Mouse (Mus musculus) cerebellum, adult 8-10 months (tissue): ENCODE data around the gene Slc39a11.

Experiments used
- DNase-seq: peaks from one replicate; pipeline ENCODE4 v3.0.0; 2022

Slc39a11 gene

DNA sequence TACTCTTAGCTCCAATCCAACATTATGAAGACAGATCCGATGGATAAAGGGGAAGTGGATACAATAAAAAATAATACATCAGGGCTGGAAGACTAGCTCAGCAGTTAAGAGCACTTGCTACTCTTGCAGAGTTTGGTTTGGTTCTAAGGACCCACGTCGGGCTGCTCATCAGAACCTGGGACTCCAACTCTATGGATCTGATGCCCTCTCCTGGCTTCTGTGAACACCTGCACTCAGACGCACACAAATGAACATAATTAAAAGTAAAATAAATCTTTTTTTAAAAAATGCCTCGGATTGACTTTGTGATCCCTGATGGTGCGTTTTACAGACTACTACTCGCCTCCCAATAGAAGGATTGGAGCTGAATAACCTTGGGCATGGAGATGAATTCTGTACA lies 19.2 kb downstream of the Slc39a11 start:
- no peak for DNase-seq

DNA sequence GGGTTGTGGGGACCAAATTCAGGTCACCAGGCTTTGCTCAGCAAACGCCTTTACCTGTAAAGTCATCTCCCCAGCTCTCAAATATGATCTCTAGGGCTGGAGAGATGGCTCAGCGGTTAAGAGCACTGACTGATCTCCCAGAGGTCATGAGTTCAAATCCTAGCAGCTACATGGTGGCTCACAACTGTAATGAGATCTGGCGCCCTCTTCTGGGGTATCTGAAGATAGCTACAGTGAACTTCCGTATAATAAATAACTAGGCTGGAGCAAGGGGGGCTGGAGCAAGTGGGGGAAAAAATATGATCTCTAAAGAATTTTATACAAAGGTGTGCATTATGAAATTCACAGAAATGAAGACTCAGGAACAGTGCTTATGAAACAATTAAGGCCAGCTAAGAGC lies 22.1 kb downstream of the Slc39a11 start:
- no peak for DNase-seq

DNA sequence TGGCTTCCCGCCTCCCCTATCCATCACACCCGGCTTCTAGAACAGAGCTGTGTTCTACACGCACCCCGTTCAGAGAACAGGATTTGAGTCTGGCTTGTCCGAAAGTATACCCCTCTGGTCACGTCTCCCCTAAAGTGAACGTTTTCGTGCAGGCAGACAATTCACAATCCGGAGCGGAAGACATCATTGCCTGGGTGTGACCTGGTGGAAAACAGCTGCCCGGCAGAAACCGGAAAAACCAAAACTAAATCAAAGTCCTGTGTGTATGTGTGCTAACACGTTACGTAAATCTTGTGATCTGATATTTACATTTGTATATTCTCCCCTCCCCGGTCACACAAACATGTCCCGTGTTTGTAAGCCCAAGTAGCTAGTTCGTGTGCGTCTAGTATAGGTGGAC lies 24.4 kb downstream of the Slc39a11 start:
- no peak for DNase-seq

DNA sequence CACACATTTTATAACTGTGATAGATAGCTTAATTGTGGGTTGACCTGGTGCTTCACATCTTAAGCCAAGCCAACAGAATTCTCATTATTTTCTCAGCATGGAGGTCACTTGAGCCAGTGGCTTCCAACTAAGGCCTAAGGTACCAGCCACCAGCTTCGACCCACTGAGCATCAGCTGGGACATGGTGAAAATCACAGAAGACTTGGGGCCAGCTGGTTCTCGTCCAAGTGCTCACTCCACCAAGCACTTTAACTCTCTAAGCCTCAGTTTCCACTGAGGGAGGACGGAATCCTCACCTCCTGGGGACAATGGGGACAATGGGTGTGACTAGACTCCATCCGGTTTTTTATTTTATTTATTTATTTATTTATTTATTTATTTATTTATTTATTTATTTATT lies 27.9 kb downstream of the Slc39a11 start:
- DNase-seq: no peak

DNA sequence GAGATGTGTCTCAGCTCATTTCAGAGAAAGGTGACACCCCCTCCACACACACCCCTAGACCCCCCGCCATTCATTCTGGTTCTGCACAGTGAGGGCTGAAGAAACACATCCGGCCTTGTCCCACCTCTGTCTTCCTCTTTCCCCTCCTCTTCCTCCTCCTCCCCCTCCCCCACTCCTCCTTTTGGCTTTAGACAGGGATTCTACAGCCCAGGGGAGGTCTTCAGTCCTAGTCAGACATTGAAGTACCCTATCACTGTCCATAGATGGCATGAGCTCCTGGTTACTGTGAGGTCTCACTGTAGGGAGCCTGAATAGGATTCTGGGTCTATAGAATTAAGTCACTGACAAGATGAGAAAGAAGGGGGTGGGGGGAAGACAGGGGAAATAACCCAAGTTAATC lies 28.9 kb downstream of the Slc39a11 start:
- DNase-seq: no peak

DNA sequence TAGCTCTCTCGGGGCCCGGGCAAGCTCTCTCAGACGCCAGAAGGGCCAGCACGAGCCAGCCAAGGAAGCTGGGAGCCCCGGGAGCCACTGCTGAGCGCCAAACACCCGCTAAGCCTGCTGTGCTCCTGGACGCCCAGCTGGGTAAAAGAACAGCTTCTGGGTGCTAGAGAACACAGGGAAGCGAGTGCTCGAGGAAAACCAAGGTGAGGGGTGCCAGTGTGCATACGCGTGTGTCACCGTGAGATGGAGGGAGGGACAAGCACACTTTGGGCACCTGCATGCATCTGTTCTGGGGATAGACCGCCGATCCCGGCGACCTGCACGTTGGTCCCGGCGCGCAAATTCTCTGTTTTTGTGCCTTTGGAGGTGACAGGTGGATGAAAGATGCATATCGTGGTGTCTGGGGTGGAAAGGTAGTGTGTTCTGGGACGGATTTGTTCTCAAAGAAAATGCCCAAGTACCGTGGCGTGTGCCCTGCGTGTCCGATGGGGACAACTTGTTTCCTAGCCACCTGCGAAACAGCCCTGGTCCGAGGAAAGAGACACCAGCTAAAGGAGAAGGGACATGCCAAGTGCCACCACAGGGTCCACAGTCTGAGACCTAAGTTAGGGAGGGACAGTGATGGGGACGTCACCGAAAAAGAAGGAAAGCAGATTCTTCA lies 30.3 kb downstream of the Slc39a11 start:
- DNase-seq: no peak

DNA sequence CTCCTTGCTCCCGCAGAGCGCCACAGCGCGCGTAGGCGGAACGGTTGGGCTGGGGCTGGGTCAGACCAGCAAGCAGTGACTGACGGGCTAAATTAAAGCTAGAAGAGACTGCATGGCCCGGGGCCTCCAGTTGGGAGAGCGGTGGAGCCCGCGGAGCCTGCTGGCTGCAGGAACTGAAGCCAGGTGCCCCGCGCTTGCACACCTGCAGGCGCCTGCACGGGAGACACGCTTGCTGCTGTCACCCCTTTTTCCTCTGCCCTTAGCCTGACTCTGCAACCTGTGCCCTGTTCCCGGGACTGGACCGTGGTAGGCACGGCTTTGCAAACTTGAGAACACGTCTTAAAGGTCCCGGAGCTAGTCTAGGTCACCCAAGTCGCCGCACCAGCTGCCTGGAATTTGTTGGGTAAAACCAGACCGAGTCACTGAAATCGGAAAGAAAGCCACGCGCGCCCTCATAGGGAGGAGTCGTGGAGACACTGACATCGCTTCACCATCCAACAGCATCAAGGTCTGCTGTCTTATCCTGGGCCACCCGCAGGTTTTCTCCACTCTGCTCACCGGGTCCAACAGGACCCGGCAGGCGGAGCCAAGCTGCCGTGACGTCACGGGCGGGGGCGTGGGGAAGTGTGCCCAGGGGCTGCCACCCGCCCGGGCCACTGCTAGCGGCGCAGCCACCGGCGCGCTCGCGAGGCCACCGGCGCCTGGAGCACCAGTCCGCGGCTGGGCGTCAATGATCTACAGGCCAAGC lies 31.0 kb downstream of the Slc39a11 start, which contains the start of gene Sstr2:
Gene Sstr2 (plus strand): TSS at position 671 of the 748 bp plus-strand sequence.
- DNase-seq: peak; percentile 41

DNA sequence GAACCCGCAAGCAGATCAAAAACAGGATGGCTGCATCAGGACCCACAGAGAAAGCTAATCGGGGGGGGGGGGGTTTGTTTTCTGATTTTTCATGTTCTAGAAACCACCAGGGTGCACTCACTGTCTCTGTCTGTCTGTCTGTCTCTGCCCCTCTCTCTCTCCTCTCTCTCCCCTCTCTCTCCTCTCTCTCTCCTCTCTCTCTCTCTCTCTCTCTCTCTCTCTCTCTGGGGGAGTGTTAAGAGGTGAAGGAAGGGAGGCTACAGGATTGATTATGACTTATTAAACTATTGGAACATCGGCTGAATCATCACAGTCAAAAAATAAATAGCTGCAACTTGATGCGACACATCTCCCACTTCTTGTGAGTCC lies 31.6 kb downstream of the Slc39a11 start:
- no peak for DNase-seq

DNA sequence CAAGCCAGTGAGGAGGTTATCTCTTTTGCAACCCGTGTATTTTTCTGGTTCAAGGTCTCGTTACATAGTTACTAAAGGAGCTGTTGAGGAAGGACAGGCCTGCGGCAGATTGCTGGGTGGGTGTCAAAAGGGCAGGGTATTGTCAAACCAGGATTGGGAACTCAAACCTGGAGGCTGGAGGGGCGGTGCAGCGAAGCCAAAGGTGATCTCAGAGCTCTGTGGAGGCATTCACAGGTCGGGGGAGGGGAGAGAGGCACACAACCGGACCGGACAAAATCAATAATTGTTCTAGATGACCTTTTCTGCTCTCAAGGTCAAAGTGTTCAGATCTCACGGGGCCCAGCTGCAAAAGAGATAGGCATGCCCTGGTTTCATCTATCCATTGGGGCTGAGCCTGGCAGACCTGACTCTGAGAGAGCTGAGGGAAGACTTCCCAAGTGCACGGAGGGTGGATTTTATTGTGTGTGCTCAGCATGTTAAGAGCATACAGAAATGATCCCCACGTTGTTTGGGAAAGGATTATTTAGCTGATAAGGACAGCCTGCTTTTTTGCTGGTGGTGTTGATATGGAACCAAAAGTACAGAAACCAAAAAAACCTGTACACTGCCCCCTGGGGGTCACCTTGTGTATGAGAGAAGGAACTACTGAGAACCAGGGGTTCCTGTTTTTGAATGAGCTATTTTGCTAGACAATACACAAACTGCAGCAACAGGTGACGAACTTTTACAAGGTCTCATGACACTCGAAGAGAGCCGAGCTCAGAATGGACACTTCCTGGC lies 32.6 kb downstream of the Slc39a11 start:
- peak; percentile 61 for DNase-seq

DNA sequence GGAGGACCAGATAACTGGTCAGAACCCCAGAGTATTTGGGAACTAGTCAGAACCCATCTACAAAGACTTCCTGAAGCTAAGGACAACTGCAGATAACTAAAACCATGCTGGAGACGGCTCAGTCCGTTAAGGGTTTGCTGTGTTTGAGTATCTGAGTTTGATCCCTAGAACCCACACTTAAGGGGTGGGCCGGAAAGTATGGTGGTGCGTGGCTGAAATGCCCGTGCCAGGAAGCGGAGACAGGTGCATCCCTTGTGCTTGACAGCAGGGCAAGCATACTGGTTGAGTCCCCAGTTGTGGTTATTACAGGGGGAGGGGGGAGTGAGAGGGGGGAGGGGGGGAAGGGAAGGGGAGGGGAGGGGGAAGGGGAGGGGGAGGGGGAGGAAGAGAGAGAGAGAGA lies 35.4 kb downstream of the Slc39a11 start:
- no peak for DNase-seq

DNA sequence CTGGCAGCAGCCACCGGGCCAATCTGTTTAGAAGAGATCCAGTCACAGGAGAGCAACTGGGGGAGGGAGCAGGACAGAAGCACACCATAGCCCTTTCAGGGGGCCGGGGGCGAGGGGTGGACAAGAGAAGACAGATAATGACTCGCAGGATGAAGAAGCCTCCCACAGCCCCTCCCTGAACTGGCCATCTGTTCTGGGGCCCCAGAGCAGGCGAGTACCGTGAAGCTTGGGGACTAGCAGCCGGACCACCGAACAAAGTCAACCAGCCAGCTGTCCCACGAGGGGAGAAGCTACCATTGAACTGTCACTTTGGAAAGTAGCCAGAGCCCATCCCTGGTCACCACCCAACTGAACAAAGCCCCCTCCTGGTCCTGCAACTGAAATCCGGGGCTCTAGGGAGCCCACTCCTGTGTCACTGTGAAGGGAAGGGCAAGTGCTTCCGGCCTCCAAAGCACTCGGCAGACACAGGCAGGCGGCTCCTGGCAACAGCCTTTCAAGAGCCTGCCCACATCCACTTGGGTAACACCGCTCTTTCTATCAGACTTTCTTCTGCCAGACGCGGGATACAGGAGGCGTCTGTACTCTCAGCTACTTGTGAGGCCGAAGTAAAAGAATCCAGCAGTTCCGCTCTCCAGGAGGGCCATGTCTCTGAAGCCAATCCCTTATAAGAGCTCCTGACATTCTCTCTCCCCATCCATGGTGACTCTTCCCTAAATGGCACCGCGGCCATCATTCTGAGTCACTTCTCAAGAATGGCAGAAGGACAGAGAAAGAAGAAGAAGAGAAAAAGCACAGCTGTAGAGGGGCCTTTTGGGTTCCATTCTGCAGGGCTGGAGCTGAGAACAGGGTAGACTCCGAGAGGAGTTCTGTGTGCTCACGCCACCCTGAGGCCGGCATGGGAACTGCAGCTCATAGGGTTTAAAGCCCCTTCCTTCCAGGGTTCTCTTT lies 37.9 kb downstream of the Slc39a11 start:
- DNase-seq: no peak

DNA sequence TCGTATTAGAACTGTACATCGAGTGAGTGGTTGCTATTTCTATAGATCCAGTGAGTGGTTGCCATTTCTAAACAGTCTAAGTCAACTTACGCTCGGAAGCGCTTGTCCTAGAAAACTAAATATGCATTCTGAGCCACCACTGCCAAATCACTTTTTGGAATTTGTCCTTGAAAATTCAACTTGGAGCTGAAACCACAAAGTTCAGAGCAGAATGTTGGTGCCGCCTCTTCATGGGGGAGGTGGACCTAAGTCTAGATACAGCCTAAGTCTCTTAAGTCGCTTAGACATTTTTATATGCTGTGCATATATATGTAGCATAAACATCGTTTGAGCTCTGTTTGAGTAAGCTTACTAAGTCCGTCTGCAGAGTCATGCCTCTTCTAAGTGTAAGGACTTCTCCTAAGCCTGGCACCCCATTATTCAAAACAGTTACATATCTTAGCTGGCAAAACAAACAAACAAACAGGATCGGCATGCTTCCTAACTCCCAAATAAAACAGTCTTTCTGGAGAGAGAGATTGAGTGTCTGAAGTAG lies 38.7 kb downstream of the Slc39a11 start:
- no peak for DNase-seq

DNA sequence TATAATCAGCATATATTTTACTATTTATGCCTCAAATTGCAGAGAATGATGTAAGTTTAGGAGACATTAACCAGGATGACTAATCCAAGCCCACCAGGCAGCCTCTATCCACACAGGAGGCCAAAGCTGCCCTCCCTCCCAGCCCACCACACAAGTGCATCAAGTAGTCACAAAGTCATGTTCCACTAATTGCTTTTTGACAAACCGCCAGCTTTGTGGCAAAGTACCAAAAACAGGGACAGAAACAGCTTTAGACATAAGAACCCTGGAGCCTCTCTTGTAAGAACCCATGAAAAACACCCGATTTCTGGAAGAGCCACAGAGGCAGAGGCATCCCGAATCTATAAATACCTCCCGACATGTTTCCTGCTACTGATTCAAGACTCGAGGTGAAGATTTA lies 39.6 kb downstream of the Slc39a11 start:
- no peak for DNase-seq

DNA sequence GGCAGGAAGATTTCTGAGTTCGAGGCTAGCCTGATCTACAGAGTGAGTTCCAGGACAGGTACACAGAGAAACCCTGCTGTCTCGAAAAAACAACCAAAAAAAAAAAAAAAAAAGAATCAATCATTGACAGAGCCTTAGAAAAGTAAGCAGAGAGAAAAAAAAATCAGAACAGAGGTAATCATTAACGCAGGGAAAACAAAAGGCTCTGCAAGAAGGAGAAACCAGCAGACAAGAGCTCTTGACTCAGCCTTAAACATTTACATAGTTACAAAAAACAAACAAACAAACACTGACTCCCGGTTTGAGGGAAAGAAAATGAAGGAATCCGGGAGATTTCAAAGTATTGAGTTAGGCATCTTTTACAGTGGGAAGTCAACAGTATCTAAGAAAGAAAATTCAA lies 40.3 kb downstream of the Slc39a11 start:
- DNase-seq: no peak

DNA sequence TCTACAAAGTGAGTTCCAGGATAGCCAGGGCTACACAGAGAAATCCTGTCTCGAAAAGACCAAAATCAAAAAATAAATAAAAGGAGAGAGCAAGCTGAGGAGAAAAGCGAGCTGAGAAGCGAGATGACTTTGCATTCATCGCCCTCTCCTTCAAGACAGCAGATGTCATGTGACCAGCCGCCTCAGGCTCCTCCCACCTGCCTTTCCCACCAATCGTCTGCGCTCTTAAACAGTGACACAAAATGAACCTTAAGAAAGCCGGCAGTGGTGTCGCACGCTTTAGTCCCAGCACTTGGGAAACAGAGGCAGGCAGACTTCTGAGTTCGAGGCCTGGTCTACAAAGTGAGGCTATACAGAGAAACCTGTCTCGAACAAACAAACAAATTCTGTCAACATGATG lies 42.3 kb downstream of the Slc39a11 start:
- no peak for DNase-seq

DNA sequence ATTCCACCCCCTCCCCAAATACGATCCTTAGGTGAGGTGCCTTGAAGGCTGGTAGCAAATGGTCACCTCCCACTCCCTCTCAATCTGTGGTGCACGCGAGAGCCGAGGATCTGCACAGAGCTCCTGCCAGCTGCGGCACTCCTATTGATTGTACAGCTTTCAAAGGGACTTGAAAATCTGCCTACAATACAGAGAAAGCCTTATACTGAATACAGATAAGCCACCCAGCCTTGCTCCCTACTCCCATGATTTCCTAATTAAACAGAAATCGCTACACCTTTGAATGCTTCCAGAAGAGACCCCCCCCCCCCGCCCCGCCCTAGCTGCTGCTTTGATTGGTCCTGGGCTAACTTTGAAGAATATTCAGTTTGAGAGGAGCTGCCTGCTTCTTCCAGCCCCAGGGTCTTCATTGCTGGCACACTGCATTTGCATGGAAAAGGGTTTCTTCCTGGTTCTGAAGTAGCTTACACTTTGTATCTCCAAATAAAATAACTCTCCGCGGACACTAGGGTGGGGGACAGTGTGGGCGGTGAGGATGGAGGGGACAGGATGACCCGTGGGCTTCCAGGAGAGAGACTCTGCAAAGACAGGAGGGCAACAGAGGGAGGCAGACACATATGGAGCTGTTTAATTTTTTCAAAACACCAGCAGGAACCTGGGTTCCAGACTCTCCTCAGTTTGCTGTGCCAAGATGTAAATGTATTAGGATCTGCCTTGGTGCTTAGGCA lies 48.1 kb downstream of the Slc39a11 start:
- DNase-seq: no peak

DNA sequence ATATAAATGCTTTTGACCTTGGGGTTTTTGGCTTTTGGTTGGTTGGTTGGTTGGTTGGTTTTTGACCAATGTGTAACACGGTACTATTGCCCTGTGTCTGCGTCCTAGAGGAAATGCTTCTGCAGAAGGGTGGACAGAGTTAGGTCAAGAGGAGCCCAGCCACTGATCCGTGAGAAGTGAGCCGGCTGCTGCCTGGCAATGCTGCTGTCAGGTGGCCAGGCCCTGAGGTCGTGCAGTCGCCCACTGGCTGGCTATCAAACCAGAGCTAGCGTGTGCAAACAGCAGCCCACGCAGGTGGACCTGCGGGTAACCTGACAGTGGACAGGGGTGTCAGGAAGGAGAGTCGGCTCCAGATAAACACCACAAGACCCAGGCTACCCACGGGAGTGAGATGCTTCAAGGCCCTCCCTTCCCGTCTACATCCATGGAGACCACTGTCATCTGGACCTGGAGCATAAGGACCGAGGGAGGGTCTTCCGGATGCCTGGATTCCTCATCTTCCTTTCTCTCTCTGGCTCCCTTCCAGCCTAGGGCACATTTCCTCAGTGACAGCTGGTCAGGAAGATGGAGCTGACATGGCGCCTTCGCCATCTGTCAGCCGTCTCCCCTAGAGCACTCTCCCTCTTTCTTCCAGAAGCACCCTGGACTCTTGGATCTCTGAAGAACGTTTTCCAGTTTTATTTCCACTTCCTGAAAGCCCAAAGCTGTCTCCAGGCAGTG lies 49.2 kb downstream of the Slc39a11 start:
- peak; percentile 35 for DNase-seq

DNA sequence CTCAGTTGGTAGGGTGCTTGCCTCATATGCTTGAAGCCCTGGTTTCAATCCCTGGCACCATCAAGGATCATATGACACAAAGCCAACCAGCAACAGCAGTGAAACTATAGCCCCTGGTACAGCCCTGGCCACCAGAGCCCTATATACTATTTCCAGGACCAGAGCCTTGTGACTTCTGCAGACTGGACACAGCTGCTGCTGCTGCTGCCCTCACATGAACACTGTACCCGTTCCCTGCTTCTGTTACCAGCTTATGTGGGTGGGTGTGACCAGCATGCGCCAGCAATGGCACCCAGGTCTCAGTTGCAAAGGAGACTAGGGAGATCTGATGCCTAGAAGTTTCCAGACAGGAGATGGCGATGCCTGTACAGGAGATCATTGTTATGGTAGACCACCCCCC lies 52.2 kb downstream of the Slc39a11 start:
- DNase-seq: no peak

DNA sequence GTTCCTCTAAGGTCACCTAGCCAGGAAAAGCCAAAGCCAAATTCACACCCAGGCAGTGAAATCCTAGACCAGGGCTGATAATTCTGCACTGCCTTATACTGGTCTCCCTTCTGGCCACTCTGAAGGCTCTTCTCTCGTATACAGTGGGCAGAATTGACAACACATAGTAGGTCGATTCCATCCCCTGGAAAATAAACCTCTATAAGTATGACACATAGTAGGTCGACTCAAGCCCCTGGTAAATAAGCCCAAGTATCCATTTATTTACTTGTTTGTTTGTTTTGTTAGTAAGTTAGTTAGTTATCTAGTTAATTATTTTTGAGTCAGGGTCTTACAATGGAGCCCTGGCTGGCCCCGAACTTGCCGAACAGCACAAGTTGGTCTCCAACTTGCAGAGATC lies 54.7 kb downstream of the Slc39a11 start:
- DNase-seq: no peak

DNA sequence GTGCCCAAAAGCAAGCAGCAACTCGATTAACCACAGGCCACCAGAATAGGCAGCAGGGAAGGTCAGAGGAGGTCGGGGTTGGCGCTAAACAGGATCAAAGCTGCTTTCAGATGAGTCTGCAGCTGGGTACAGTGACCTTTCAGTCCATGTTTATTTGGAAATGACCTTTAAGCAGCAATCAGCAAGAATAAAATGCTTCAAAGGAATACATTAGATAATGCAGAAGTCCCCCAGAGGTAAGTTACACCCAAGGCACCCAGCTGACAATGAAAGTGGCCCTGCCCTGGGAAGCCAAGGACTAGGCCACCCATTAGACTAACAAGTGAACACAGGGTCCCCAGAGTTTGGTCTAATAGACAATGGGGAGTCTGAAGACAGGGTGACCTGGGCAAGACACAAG lies 60.9 kb downstream of the Slc39a11 start:
- no peak for DNase-seq

DNA sequence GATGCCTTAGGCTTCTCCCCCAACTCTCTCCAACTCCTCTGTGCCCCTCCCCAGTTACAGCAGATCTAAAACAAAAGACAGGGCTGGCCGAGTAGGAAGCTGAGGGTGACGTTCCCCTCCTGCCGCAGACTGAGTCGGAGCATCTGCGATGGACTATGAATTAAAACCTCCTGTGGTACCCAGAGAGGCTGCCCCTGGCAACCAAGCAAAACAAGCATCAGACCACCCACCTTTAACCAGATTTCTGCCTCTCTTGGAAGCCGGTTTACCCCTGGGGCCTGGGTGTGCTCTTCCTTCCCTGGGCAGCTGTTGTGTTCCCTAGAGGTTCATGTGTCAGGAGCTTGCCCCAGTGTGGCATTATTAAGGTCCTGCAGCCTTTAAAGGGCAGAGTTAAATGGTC lies 63.5 kb downstream of the Slc39a11 start:
- no peak for DNase-seq
